Mouse (Mus musculus): ENCODE data around the gene Tmprss6. TPM values are rescaled to one million over a fixed set of nuclear protein-coding genes. Genes with fewer than 3 reads are reported as not detected.
A peak's percentile ranks its signal among the peaks of the same experiment; 100 is the strongest.

The Tmprss6 gene
- polyA plus RNA-seq, 1 experiment from 2014 or later: 0.45 TPM

DNA sequence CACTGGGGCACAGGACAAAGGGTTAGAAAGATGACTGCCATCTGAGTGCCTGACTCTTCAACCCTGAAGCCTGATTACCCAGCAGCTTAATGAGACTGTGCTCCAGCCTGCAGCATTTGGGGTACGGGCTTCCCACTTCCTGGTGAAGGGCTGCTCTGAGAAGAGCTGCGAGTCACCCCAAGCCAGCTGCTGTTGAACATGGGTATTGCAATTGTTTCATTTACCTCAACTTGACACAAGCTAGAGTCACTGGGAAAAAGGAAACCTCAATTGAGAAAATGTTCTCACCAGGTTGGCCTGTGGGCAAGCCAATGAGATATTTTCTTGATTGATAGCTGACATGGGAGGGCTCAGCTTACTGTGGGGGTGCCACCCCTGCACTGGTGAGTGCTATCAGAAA lies 5.5 kb downstream of the Tmprss6 start:
- Histone ChIP-seq H3K27ac (replicated peaks) (no peak overlapping the region), H3K9me3 (no peaks in the 10 kb centered on the region), H3K27me3 (replicated peaks) (peaks cover 10% of the 10 kb centered on the region; the same call in 1 of the 2 replicates), H3K36me3 (no peaks in the 10 kb centered on the region), H3K4me3 (no peak overlapping the region), H3K4me2 (no peak overlapping the region), H3K9ac (no peak overlapping the region), H3K4me1 (peaks cover 8% of the 10 kb centered on the region)
- no peak for ATAC-seq (ENCODE audit: extremely low read depth, insufficient number of reproducible peaks, low FRiP score, low TSS enrichment)
- WGBS: 37% methylated on average over 2 of the region's 2 CpGs

DNA sequence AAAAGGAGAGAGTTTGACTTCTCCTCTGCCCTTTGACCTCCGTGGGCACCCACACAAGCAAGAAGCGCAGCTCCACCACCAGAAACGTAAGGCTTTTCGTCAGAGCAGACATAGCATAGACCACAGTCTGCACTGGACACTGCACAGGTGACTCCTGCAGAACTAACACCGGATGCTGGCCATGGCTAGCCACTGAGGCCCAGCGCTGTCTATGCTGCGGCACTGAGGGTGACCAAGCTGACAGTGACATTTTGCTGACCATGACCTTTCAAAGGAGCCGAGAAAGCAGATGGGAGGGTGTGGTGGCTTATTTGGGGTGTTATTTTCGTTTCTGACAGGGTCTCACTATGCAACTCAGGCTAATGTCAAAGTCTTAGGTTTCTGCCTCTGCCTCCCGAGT lies 11.2 kb downstream of the Tmprss6 start:
- ATAC-seq (ENCODE audit: extremely low read depth, insufficient number of reproducible peaks, low FRiP score, low TSS enrichment): no peak
- no peaks in the 10 kb centered on the region for H3K9me3 ChIP-seq
- no peak overlapping the region for H3K4me3 ChIP-seq
- no peak overlapping the region for H3K27ac ChIP-seq (replicated peaks)
- WGBS: 72% methylated on average over 10 of the region's 10 CpGs
- H3K4me2 ChIP-seq: no peak overlapping the region
- H3K36me3 ChIP-seq: no peaks in the 10 kb centered on the region
- peaks cover 7% of the 10 kb centered on the region; the same call in 1 of the 2 replicates for H3K27me3 ChIP-seq (replicated peaks)
- H3K4me1 ChIP-seq: peaks cover 7% of the 10 kb centered on the region; the same call in 1 of the 2 replicates
- H3K9ac ChIP-seq: no peak overlapping the region

- Histone ChIP-seq H3K27me3 (replicated peaks) (no peaks in the 10 kb centered on the region), H3K36me3 (no peaks in the 10 kb centered on the region), H3K27ac (replicated peaks) (no peak overlapping the region), H3K9me3 (no peaks in the 10 kb centered on the region), H3K9ac (no peak overlapping the region), H3K4me3 (no peak overlapping the region), H3K4me1 (peaks cover 12% of the 10 kb centered on the region; the same call in 1 of the 2 replicates), H3K4me2 (no peak overlapping the region)
- 53% methylated on average over 7 of the region's 7 CpGs for WGBS
- ATAC-seq (ENCODE audit: extremely low read depth, insufficient number of reproducible peaks, low FRiP score, low TSS enrichment): no peak
Measured at GRCm38 (mm10) chr15:78456051-78456450, 12.4 kb downstream of the Tmprss6 start.

DNA sequence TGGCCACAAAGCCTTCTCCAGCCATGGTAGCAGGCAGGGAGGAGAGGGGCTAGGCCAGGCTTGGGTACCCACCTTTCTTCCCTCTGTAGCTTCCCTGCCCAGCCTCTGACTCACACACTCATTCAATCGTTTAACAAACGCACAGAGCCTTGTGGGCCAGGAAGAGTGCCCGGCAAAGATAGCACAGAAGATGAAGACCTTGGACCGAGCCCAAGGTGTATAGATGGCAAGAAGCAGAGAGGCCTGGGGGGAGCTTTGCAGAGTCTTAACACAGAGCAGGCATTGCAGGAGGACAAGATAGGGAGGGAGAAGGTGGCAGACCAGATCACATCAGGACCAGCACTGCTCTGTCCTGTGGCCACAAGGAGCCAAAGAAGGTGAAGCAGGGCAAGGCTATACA lies 13.3 kb downstream of the Tmprss6 start:
- Histone ChIP-seq H3K27me3 (replicated peaks) (no peaks in the 10 kb centered on the region), H3K36me3 (no peaks in the 10 kb centered on the region), H3K4me2 (no peak overlapping the region), H3K4me1 (peaks cover 19% of the 10 kb centered on the region), H3K4me3 (no peak overlapping the region), H3K9me3 (no peaks in the 10 kb centered on the region), H3K27ac (replicated peaks) (no peak overlapping the region), H3K9ac (peak overlapping the region; percentile 11; the same call in 1 of the 2 replicates)
- ATAC-seq (ENCODE audit: extremely low read depth, insufficient number of reproducible peaks, low FRiP score, low TSS enrichment): no peak
- 47% methylated on average over 4 of the region's 4 CpGs for WGBS

DNA sequence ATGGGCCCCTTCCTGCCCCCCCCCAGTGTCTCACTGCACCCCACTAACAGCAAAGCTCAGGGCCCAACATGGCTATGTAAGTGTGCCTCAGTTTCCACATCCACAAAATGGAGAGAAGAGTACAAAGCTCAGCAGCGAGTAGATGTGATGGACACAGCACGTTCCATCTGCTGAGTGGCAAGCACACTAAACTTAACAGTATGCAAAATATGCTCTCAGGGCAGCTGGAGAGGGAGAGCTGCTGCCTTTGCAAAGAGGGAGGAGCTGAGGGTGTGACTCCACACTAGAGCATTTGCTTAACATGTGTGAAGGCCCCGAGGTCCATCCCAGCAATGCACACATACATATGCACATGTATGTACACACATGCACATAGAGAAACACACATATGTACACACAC lies 15.5 kb downstream of the Tmprss6 start:
- no peak overlapping the region for H3K4me3 ChIP-seq
- no peaks in the 10 kb centered on the region for H3K27me3 ChIP-seq (replicated peaks)
- WGBS: 62% methylated on average over 3 of the region's 3 CpGs
- no peak overlapping the region for H3K9ac ChIP-seq
- H3K27ac ChIP-seq (replicated peaks): no peak overlapping the region
- H3K36me3 ChIP-seq: no peaks in the 10 kb centered on the region
- peaks cover 38% of the 10 kb centered on the region for H3K4me1 ChIP-seq
- ATAC-seq (ENCODE audit: extremely low read depth, insufficient number of reproducible peaks, low FRiP score, low TSS enrichment): no peak
- H3K9me3 ChIP-seq: no peaks in the 10 kb centered on the region
- no peak overlapping the region for H3K4me2 ChIP-seq

GRCm38 (mm10) chr15:78451201-78451600 lies 17.2 kb downstream of the Tmprss6 start:
- no peak for ATAC-seq (ENCODE audit: extremely low read depth, insufficient number of reproducible peaks, low FRiP score, low TSS enrichment)

DNA sequence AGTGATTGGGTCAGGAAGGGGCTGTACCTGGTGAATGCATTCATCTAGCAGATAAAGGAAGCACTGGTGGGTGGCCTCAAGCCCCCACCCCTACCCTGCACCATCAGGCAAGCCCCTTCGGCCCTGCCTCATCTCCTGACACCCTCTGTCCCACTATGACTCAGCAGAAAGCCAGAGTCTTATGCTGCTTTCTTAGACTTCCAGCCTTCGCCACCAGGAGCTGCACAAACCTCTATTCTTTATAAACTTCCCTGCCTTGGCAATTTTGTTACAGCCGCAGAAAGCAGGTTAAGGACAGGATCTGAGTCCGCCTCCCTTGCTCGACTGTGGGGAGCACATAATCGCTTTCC lies 18.0 kb downstream of the Tmprss6 start:
- H3K27ac ChIP-seq (replicated peaks): peak overlapping the region; percentile 87
- H3K9ac ChIP-seq: no peak overlapping the region
- 81% methylated on average over 6 of the region's 6 CpGs for WGBS

More at GRCm38 (mm10) chr15:78451201-78451600, 17.2 kb downstream of the Tmprss6 start:
- H3K4me1 ChIP-seq: peaks cover 47% of the 10 kb centered on the region
- no peak overlapping the region for H3K27ac ChIP-seq (replicated peaks)
- no peaks in the 10 kb centered on the region for H3K27me3 ChIP-seq (replicated peaks)
- WGBS: 59% methylated on average over 2 of the region's 2 CpGs
- no peak overlapping the region for H3K4me3 ChIP-seq
- no peak overlapping the region for H3K4me2 ChIP-seq
- H3K9ac ChIP-seq: no peak overlapping the region
- H3K36me3 ChIP-seq: no peaks in the 10 kb centered on the region
- H3K9me3 ChIP-seq: no peaks in the 10 kb centered on the region

GRCm38 (mm10) chr15:78449694-78450418 lies 18.6 kb downstream of the Tmprss6 start:
- Histone ChIP-seq H3K27ac (replicated peaks) (peak overlapping the region; percentile 87), H3K9ac (peak overlapping the region; percentile 78), H3K36me3 (no peaks in the 10 kb centered on the region), H3K4me1 (peaks cover 41% of the 10 kb centered on the region), H3K9me3 (no peaks in the 10 kb centered on the region), H3K27me3 (replicated peaks) (no peaks in the 10 kb centered on the region), H3K4me2 (peak overlapping the region; percentile 7; the same call in 1 of the 2 replicates), H3K4me3 (no peak overlapping the region)
- ATAC-seq (ENCODE audit: extremely low read depth, insufficient number of reproducible peaks, low FRiP score, low TSS enrichment): peak; percentile 51
- 15% methylated on average over 7 of the region's 7 CpGs for WGBS

More for the DNA sequence above, 18.0 kb downstream of the Tmprss6 start:
- ATAC-seq (ENCODE audit: extremely low read depth, insufficient number of reproducible peaks, low FRiP score, low TSS enrichment): 0 out of 2 replicates have a peak, but pooled peaks have one; percentile 7
- Histone ChIP-seq H3K36me3 (no peaks in the 10 kb centered on the region), H3K4me1 (peaks cover 47% of the 10 kb centered on the region), H3K27me3 (replicated peaks) (no peaks in the 10 kb centered on the region), H3K4me3 (no peak overlapping the region), H3K9me3 (no peaks in the 10 kb centered on the region), H3K4me2 (no peak overlapping the region)

- Histone ChIP-seq H3K4me2 (0 out of 2 replicates have a peak overlapping the region, but pooled peaks have one; percentile 7), H3K27ac (replicated peaks) (peak overlapping the region; percentile 87), H3K9ac (peak overlapping the region; percentile 78), H3K9me3 (no peaks in the 10 kb centered on the region), H3K36me3 (no peaks in the 10 kb centered on the region), H3K4me3 (no peak overlapping the region), H3K4me1 (peaks cover 42% of the 10 kb centered on the region), H3K27me3 (replicated peaks) (no peaks in the 10 kb centered on the region)
- no peak for ATAC-seq (ENCODE audit: extremely low read depth, insufficient number of reproducible peaks, low FRiP score, low TSS enrichment)
- 37% methylated on average over 6 of the region's 6 CpGs for WGBS
Measured at GRCm38 (mm10) chr15:78449131-78449530, 19.3 kb downstream of the Tmprss6 start.

DNA sequence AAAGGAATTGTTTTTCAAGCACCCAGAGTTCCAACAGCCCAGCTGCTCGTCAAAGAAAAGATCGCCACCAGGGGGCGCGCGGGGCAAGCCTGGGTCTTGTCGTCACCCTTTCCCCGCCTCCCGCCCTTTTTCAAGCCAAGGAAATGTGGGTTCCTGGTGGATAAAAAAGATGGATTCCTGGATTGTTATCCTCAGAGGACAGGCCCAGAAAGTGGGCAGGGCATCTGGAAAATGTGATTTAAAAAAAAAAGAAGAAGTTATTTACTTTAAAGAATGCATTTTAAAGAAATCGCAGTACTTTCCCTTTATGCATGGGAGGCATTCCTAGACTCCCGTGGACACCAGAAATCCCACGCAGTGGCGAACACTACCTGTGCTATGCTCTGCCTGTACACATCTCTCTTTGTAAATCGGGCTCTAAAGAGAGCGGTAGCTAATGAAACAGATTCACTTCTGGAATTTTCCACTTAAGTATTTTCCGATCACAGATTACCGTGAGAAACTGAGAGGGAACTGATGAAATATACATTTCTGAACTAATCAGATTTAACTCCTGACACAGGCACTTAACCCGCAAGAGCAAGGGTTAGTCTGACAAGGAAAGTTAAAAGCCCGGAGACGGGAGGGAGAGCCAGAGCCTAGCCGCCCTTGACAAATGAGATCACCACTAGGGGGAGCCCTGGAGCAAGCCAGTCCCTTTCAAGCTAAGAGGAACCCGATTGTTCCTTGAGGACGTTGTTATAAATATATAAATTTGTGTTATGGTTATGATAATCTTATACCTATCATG lies 20.5 kb downstream of the Tmprss6 start:
- Histone ChIP-seq H3K4me3 (peak overlapping the region; percentile 45), H3K9me3 (no peaks in the 10 kb centered on the region), H3K36me3 (no peaks in the 10 kb centered on the region), H3K4me1 (peaks cover 51% of the 10 kb centered on the region), H3K27ac (replicated peaks) (peak overlapping the region; percentile 87), H3K9ac (peak overlapping the region; percentile 78), H3K4me2 (peak overlapping the region; percentile 75), H3K27me3 (replicated peaks) (peaks cover 9% of the 10 kb centered on the region; the same call in 1 of the 2 replicates)
- WGBS: under 1% methylated on average over 22 of the region's 22 CpGs
- no peak for ATAC-seq (ENCODE audit: extremely low read depth, insufficient number of reproducible peaks, low FRiP score, low TSS enrichment)

DNA sequence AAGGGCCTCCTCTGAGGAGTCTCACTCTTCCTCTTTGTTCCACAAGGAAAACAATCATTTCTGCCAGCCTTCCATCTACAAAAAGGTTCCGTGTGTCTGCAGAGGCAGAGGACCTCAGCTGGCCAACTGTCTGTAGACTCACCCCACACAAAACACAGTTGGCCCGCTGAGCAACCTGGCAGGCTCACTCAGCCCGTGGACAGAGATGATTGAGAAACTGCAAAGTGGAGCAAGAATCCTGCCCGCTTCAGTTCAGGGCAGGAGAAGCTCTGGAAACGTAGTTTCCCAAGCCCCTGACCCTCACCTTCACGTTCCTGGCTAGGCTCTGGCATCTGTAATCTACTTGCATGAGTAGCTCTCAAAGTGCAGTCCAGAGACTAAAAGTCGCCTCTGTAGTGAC lies 21.3 kb downstream of the Tmprss6 start:
- Histone ChIP-seq H3K27me3 (replicated peaks) (peaks cover 11% of the 10 kb centered on the region; the same call in 1 of the 2 replicates), H3K27ac (replicated peaks) (peak overlapping the region; percentile 53; the same call in 1 of the 2 replicates), H3K4me2 (no peak overlapping the region), H3K4me1 (peaks cover 51% of the 10 kb centered on the region), H3K9me3 (no peaks in the 10 kb centered on the region), H3K4me3 (no peak overlapping the region), H3K36me3 (no peaks in the 10 kb centered on the region), H3K9ac (peak overlapping the region; percentile 59)
- ATAC-seq (ENCODE audit: extremely low read depth, insufficient number of reproducible peaks, low FRiP score, low TSS enrichment): no peak
- WGBS: 37% methylated on average over 7 of the region's 7 CpGs
